Mouse (Mus musculus) gastrocnemius, adult 2 months (tissue): Measurements from ENCODE around the gene Itgb1. TPM values are rescaled to one million over a fixed set of nuclear protein-coding genes. Genes with fewer than 3 reads are reported as not detected.
A peak's percentile ranks its signal among the peaks of the same experiment; 100 is the strongest.

ENCODE experiments used
- DNase-seq: peaks from one replicate; pipeline ENCODE4 v3.0.0; 2022
- H3K27ac ChIP-seq: fragments of 200-600 bp; 2 replicates; pipeline ENCODE4 v1.8.1; 2022; ENCODE audit warnings: mild to moderate bottlenecking
- H3K4me3 ChIP-seq: fragments of 200-600 bp; 2 replicates; pipeline ENCODE4 v1.8.1; 2022; ENCODE audit warnings: mild to moderate bottlenecking, moderate library complexity
- CTCF ChIP-seq: fragments of 200-600 bp; IDR thresholded peaks from 2 replicates; pipeline ENCODE4 v1.8.1; 2022; ENCODE audit warnings: antibody characterized with exemption, mild to moderate bottlenecking, moderate library complexity
- intact Hi-C: fragments of 180-260 bp; cut with DNase I; formaldehyde crosslinking; loops from one replicate; pipeline ENCODE4 v1.15.1; 2025
- total RNA-seq, 2 experiments: library from RNA; stranded (reverse); gene quantifications; 2 replicates each; pipeline ENCODE4 v1.2.3; 2021

Itgb1 gene
- total RNA-seq, 2 experiments from 2014 or later, result 166 to 198 TPM

DNA sequence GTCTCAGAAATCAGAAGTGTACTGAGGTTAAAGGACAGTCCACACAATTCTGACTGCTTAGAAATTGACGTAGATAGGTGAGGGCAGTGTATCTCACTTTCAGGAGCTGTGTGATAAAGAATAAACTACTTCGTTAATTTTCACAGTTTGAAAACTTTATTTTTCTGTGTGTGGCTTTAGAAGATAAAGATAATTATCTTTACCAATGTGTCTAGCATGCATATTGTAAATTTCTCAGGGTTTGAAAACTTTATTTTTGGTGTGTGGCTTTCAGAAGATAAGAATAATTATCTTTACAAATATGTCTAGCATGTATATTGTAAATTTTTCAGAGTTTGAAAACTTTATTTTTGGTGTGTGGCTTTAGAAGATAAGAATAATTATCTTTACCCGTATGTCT is 3.2 kb downstream of the Itgb1 start:
- H3K4me3 ChIP-seq, result peak overlapping the region; percentile 13; the same call in 1 of the 2 replicates
- peak overlapping the region; percentile 20; the same call in 1 of the 2 replicates for H3K27ac ChIP-seq
- no peak for TF ChIP-seq CTCF
- DNase-seq, result no peak
- intact Hi-C loops, result no loop called here

DNA sequence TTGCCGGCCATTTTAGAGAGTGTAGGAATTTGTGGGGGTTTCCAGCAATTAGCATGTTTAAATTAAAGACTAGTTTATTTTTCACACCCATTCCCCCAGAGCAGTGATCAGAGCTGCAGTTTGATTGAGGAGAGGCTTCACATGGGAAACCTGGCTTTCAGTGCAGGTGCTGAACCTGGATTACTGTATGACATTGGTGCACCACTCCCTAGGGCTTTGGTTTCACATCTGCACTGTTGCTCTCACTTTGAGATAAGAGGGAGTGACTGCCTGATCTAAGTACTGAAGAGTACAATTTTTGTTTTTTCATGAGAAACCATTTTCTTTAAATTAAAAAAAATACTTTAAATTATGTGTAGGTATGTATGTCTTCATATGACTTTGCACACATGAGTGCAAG is 4.6 kb downstream of the Itgb1 start:
- no peak overlapping the region; the same call in 1 of the 2 replicates for H3K4me3 ChIP-seq
- H3K27ac ChIP-seq, result 0 out of 2 replicates have a peak overlapping the region, but pooled peaks have one; percentile 24
- intact Hi-C loops, result no loop called here
- no peak for TF ChIP-seq CTCF
- DNase-seq, result no peak

DNA sequence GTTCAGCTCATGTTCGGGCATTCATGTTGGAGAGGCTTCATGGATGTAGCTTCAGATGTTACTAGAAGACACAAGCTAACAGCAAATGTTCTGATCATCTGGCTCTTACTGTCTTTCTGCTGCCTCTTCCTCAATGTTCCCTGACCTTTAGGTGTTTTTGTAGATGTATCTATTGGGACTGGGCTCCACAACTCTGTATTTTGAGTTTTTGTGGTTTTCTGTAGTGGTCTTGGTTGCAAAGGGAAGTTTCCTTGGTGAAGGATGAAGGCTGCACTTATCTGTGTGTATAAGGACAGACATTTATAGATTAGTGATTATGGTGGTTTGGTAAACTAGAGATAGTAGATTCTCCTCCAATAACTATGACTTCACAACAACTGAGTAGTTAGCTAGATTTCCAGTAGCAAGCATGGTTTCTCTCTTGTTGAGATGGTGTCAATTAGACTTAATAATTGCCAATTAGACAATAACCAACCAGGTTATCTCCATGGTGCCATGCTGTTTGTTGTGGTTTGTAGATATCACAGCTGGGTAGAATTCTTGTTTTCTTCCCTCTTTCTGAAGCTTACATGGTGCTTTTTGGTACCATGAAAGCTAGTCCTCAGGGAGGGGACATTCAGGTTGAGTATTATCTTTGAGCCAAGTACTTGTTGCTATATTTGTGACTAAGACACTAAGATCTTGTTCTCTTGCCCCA is 11.4 kb downstream of the Itgb1 start:
- H3K4me3 ChIP-seq, result no peak overlapping the region
- intact Hi-C loops, result no loop called here
- H3K27ac ChIP-seq, result 0 out of 2 replicates have a peak overlapping the region, but pooled peaks have one; percentile 9
- no peak for DNase-seq
- TF ChIP-seq CTCF, result no peak

DNA sequence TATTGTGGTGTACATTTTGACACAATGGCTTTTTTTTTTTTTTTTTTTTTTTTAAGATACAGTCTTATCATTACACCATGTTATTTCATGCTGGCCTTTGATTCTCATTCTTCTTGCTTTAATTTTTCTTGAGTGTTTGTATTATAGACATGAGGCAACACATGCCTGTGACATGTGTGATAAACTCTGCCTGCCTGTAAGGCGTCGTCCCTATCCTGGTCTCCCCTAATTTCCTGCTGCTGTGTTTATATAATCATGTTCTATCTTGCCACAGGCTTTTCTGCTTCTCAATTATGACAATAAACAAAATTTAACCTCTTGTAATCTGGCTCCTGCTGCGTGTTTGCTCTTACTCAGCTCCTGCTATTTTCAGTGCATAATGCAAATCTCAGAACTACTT is 12.5 kb downstream of the Itgb1 start:
- intact Hi-C loops, result no loop called here
- H3K27ac ChIP-seq, result no peak overlapping the region
- no peak for DNase-seq
- no peak overlapping the region for H3K4me3 ChIP-seq
- TF ChIP-seq CTCF, result no peak

DNA sequence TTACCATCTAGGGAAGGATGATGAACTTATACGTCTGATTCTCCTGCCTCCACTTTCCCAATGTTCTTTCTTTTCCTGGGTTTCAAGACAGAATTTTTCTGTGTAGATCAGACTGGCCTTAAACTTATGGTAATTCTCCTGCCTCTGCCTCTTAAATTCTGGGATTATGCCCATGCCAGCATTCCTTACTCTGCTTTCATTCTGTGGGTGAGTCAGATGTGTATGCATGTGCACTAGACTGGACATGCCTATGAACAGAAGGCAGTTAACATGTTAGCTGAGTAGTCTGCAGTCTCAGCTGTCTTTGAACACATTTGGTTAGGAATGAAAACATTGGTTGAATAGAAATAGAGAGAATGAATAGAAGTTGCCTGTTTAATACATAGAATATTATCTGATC is 18.9 kb downstream of the Itgb1 start:
- no peak for TF ChIP-seq CTCF
- DNase-seq, result no peak
- H3K4me3 ChIP-seq, result no peak overlapping the region
- intact Hi-C loops, result no loop called here
- H3K27ac ChIP-seq, result peak overlapping the region; percentile 9; the same call in 1 of the 2 replicates

DNA sequence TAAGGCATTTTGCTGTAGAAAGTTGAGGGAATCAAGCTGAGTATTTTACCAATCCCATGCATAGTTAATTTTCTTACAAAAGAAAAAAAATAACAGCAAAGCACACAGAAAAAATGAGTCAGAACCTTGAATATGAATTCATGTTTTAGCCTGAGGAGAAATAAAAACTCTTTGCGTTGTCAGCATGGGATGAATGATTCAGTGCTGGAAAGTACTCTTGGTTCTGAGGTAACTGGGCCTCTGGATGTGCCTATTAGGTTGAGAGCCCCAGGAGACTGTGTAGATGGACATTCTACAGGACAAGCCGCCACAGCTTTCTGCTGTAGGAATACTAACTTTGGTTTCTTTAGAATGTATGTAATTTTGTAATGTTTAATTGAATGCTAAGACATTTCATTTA is 19.4 kb downstream of the Itgb1 start:
- Histone ChIP-seq H3K4me3 (no peak overlapping the region), H3K27ac (peak overlapping the region; percentile 9; the same call in 1 of the 2 replicates)
- intact Hi-C loops, result no loop called here
- no peak for TF ChIP-seq CTCF
- no peak for DNase-seq

DNA sequence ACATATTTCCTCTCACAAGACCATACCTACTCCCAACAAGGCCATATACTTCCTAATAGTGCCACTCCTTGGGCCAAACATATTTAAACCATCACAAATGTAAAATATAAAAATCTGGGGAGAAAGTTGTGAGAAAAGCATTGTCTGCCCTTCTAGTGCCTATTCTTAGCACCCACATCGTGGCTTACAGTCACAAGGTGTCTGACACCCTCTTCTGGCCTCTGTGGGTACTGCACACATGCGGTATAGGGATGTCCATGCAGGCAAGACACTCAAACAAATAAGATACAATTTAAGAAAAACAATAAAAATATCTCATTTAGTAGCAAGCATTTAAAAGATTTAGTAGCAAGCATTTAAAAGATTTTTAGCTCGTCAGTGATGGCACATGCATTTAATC is 23.8 kb downstream of the Itgb1 start:
- peak; percentile 98 for TF ChIP-seq CTCF
- no peak overlapping the region for H3K27ac ChIP-seq

DNA sequence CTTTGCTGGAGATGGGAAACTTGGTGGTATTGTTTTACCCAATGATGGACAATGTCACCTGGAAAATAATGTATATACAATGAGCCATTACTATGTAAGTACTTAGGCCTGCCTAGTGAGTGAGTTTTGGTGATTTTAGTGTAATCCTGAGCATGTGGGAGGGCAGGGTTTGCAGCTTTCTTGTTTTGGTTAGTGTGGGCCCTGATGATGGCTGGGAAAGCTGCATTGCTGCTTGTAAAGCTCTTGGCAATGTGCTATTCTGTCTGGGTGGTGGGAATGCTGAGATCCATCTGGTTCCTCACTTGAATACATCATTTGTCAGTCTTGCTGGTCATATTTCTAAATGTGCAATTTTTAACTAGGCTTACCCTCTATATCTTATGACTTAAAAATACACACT is 30.7 kb downstream of the Itgb1 start:
- Histone ChIP-seq H3K27ac (no peak overlapping the region), H3K4me3 (no peak overlapping the region)
- no peak for TF ChIP-seq CTCF
- DNase-seq, result no peak
- intact Hi-C loops, result no loop called here

More for the DNA sequence above, 23.8 kb downstream of the Itgb1 start:
- DNase-seq, result peak; percentile 85
- no peak overlapping the region for H3K4me3 ChIP-seq
- intact Hi-C loops, result loop anchor here (1.0 kb wide), 1 partner anchor 57 kb away; no protein-coding TSS in a partner anchor

DNA sequence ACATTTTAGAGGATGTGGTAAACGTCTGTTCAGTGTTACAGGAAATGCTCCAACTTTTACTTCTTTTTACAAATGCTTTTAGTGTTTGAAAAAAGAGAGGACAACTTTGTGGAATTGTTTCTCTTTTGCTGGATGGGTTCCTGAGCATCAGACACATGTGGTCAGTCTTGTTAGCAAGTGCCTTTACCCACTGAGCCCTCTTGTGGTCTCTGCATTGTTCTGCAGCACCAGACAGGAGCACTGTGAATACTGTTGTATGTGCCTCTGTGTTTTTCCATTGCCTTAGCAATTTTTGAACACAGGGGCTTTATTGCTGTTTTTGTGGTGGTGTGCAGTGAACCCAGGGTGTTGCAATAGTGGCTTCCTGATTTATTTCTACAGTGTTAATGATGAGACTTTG is 39.4 kb downstream of the Itgb1 start:
- no peak overlapping the region for H3K4me3 ChIP-seq
- DNase-seq, result no peak
- no peak overlapping the region for H3K27ac ChIP-seq
- intact Hi-C loops, result no loop called here
- TF ChIP-seq CTCF, result peak; percentile 59

DNA sequence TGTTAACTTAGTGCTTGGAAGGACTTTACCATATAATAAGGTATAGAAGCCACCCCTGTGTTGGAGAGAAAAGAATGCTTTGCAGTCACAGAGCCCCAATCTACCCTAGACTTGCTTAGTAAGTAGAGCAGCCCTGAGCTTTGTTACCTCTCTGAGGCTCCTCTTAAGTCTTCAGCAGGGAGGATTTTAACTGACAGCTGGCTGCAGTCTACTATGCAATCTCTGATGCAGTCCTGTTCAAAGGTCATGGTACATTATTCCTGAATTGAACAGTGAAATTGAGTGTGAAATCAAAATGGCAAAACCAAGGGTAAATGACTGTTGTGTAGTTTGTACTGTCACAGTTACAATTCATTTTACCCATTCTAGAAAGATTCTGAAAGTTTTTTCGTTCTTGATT is 41.8 kb downstream of the Itgb1 start:
- Histone ChIP-seq H3K4me3 (no peak overlapping the region), H3K27ac (no peak overlapping the region)
- no peak for DNase-seq
- intact Hi-C loops, result no loop called here
- TF ChIP-seq CTCF, result no peak

DNA sequence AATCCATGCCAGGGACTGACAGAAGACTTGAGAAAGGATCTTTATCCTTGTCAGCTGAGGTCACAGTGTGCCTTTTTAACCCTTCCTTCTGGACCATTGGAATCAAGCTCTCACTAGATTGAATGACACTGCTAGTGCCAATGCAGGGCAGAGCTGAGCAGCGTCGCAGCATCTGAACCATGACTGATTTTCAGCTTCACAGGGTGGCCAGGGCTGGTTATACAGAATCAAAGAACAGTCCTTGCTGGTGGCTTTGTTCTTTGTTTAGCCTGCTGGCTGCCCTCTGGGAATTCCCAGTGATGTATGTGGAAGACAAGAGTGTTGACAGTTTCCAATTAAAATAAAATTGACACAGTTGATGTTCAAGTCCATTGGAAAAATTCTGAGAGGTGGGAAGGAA is 46.8 kb downstream of the Itgb1 start:
- intact Hi-C loops, result no loop called here
- no peak for TF ChIP-seq CTCF
- Histone ChIP-seq H3K27ac (no peak overlapping the region), H3K4me3 (no peak overlapping the region)
- no peak for DNase-seq

DNA sequence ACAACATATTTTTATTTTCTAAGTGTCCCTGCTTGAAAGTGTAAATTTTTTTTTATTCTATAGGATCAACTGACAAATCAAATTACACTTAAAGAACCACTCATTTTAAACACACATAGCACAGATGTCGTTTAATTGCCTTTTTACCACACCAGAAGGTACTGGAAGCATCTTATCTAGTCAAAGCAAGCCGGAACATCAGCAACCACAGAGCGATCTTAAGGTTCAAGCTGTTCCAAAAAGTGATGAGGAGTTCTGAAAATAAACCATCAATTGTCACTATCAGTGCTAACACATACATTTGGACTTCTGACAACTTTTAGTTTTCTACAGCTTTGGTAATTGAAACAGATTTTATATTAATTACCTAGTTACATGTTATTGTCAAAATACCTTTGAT is 48.7 kb downstream of the Itgb1 start:
- Histone ChIP-seq H3K4me3 (no peak overlapping the region), H3K27ac (no peak overlapping the region)
- intact Hi-C loops, result no loop called here
- no peak for TF ChIP-seq CTCF
- DNase-seq, result no peak

DNA sequence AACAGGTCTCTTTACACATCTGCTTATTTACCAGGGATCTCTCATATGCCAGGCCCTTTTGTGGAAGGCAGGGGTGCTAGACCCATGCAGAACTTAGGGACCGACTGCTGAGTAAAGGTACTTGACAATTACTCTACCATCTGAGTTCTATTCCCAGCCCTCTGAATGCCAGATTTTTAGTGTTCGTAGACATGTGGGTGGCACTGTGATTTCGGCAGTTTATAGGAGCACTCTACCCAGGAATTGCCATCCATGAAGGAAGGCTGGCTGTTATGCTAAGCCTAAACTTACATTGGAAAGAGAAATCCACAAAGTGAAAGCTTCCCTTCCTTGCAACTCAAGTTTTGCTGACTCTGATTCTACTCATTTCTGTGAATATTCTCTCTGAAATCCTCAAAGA is 50.2 kb downstream of the Itgb1 start:
- DNase-seq, result no peak
- no peak for TF ChIP-seq CTCF
- intact Hi-C loops, result no loop called here
- Histone ChIP-seq H3K4me3 (no peak overlapping the region), H3K27ac (no peak overlapping the region)

Other genes starting within 250 kb of the Itgb1 start
- gene Gm3952, start 113.0 kb downstream of the Itgb1 start, total RNA-seq, result not detected